Mouse (Mus musculus) cerebellum, adult 11 months (tissue): ENCODE data around the gene Kcnip1.
A peak's percentile ranks its signal among the peaks of the same experiment; 100 is the strongest.

Experiments used
- DNase-seq: peaks from one replicate; pipeline ENCODE4 v3.0.0; 2022

Gene Kcnip1

DNA sequence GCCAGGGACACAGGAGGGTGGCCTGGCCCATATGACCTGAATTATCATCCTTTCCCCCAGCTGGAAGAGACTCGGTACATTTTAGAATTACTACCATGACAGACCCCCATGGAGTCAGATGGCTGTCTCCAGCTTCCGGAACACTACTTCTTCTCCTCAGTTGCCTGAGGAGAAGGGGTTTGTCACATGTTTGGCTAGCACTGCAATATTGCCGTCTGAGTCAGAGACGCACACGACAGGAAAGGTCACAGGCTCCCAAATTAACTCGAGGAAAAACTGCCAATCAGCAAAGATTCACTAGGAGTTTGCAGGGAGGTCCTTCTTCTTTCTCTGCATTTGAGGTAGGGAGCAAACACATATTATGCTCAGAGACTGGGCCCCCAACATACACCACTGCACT, 168.2 kb downstream of the Kcnip1 start:
- DNase-seq: no peak

DNA sequence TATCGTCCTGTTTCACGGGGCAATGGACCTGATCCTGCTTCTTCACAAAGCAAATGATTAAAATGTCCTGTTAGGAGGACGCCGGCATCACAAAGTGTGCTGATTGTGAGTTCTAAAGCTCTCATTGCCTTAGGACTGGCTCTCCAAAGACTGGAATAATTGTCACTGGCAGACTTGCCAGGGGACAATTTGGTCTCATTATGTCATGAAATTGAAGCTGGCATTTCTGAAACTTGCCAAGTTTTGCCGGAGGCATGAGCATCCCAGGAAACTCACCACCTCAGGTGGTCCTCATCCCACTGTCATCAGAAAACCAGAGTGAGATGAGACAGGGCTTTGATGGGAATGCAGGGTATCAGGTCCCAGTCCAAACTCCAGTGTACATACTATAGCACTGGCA, 171.6 kb downstream of the Kcnip1 start:
- peak; percentile 38 for DNase-seq

DNA sequence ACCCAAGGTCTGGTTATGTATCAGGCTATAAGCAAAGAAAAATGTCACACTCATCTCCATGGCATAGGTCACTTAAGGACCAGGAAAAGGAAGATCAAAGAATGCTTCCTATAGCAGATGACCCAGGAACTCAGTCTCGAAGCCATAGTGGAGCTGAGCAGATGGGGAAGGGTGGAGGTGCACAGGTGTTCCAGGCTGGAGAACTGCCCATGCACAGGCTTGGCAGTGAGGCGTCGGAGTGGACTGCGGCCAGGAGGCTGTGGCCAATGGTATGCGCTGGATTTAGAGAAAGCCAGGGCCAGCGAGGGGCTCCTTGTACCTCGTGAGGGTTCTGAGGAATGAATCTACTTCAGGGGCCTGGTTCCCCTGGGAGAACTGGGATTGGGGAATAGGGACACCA, 172.1 kb downstream of the Kcnip1 start:
- peak; percentile 82 for DNase-seq

DNA sequence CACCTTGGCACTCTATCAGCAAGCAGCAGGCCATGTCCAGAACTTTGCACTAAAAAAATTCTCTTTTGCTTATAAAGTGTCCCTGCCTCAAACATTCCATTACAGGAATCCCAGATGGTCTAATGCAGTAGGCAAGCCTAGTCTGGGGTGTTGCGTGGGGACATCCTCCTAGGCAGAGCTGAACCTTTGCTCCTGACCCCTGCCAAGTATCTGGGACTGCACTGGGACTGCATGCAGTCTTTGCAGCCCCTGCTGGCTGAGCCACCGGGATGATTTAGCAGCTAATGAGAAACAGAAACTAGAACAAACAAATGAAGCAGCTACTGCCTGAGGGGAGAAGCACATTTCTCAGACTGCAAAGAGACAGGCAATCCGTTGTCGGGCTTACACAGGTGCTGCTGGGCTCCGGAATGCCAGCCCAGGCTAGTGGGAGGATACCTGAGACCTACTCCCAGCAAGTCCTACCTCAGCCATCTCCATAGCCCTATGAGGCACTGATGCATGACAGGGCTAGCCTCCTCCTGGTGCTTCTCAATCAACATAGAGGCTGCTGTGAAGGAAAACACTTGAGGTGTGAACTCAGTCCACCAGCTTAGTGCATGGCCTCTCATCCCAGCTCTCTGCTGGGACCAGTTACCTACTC, 174.0 kb downstream of the Kcnip1 start:
- no peak for DNase-seq

DNA sequence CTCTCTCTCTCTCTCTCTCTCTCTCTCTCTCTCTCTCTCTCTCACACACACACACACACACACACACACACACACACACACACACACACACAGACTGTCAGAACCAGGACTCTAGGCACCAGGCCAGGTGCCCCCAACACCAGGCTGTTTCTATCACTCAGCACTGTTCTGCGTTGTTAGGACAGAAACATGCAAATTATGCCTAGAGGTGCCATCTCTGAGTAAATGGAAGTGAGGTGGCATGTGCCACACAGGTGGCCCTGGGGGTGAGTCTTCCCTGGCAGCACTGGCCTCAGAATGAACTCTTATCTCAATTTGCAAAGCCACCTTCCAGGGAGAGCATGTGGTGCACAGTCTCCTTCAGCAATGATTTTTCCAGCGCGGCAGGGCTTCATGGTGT, 176.9 kb downstream of the Kcnip1 start:
- DNase-seq: no peak

DNA sequence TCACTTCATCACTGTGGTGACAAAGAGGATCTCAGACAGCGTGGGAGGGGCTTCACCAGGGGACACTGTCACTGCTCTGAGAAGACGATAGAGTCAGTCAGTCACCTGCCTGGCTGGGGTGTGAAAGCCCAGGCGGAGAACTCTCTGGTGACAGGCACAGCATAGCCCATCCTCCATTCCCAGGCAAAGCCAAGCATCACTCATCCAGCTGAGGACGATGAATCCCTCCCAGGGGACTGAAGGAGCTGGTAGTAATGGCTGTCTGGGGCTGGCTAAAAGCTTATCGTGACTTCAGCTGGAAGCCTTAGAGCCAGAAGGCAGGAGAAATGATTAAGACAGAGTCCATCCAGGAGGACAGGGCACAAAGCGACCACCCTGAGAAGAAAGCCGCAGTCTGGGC, 182.8 kb downstream of the Kcnip1 start:
- no peak for DNase-seq

DNA sequence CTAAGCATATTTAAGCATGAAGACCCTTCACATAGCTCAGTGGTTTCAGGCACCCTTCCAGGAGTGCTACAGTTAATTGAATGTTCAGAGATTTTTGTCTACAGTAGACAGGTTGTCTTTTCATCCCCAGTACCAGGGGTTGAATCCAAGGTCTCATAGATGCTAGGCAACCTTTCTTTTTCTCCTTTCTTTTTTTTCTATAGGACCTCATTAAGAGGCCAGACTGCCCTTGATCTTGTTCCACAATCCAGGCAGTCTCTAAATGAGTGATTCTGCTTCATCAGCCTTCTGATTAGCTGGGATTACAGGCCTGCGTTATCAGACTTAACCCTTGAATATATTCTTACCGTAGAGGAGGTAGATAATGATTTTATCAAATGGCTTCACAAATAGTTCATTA, 189.9 kb downstream of the Kcnip1 start:
- no peak for DNase-seq

DNA sequence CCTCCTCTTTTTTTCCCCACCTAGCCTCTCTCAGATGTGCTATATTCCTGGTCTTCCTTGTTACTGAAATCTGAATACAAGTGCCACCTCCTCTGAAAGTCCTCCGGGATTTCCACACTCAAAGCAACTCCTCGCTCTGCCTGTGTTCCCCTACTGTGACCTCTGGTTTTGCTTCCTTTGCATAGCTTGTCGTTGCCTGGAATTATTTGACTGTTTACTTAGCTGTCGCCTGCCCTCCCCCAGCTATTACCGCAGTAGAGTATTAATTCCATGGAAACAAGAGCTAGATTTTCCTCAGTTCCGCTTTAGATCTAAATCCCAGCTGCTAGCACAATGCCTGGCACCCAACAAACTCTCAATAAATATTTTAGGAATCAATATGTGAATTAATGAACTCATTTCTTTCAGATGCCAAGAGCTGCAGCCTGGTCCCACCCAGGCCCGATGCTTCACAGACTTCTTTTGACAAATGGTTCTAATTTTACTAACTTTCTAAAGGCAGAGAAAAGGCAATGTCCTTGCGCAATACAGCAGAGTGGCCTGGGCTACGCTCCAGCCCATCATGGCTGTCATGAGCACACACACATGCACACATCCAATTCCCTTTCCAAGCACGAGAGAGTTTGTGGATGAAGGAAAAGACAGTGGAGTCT, 192.4 kb downstream of the Kcnip1 start:
- no peak for DNase-seq

DNA sequence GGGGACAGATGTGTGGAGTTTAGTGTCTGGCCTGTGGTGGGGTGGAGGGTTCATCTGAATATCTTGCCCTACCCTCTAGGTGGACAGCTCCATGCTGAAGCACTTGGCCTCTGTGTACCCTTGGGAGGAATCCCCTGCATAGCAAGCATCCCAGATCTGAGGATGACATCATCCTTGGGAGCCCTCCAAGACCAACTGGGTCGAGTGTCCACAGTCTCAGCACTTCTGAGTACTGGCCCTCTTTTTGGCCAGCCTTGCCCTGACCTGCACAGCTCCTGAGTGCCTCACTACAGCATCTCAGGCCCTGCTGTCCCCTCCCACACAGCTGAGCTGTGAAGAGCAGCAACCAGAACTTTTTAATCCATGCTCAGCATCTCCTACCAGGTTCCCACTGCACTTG, 193.0 kb downstream of the Kcnip1 start:
- no peak for DNase-seq

DNA sequence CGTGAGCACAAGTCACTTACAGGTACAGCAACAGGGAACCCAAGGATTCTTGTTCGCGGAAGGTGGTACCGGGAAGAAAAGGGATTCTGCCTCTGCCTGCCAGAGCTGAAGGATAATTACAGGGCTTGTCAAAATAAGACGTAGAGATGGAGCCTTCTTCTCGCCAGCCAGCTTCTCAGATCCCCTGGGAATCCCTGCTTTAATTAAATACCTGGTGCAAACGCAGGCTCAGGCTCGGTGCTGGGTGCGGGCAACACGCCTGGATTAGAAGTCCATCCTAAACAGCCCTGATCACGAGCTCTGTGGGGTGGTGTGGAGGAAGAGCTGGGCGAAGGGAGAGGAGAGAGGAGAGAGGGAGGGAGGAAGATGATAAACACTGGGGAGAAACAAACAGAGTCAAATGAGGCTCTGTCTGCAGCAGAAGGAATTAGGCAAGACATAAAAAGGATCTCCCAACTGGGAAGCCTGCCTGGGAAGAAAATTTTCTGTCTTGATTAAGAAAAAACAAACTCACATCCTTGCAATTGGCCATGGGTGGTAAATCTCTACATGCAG, 194.8 kb downstream of the Kcnip1 start:
- DNase-seq: no peak

DNA sequence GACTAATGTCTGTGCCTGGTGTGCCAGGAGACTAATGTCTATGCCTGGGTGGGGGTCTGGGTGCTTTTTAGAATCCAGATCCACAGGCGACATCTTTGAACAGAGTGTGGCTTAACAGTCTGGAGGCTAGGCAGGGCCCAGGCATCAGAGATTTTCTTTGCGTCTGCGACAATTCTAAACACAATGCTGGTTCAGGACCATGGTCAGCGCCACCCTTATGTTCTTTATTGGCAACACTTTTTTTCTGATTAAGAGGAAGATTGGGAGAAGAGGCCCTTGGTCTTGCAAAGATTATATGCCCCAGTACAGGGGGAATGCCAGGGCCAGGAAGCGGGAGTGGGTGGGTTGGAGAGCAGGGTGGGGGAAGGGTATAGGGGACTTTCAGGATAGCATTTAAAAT, 205.6 kb downstream of the Kcnip1 start:
- DNase-seq: no peak

DNA sequence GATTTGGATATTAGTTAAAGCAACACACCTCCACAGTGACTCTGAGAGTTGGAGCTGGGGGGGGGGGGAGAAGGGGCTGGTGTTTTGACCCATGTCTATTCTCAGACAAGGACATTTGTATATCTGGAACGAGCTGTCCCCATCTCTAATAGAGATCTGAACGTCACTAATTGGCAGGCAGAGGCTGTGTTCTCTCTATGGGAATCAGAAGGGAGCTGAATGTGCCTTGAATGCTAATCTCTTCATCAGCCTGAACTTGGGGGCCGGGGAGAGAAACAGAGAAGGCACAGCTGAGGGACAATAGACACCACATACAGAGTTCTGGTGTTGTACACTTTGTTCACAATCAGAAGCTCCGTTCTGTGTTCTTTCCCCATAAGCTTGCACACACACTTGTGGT, 206.4 kb downstream of the Kcnip1 start:
- no peak for DNase-seq

DNA sequence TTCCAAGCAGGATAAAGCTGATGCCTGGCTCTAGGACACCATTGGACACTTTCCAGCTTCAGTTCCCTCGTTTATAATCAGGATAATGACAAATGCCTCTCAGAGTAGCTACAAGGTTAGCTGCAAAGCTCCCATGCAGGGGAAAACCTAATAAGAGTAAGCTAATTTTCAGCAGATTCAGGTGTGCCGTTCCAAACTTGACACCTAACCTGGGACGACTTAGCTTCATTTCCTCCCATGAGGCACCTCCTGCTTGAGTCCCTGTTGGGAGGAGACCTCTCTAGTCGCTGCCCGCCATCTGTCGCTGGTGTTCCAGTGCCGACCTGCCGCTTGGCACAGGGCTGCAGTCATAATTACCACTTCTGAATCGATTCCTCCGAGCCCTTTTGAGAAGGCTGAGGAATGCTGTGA, 211.4 kb downstream of the Kcnip1 start:
- DNase-seq: peak; percentile 58

DNA sequence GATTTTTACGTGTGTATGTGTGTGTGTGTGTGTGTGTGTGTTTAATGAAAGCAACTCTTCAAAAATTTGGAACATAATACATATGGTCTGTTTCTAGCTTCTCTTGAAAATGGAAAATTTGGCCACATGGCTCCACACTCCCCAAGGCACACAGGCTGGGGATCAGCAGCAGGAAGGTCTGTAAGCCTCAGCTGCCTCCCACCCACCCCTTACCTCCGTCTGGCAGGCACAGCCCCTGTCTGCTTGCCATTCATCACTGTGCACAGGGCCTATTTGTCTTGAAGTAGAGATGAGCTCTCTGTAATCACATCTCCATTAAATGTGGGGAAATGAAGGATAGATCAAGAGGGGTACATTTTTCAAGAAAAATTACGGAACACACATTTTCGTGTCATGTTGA, 212.7 kb downstream of the Kcnip1 start:
- DNase-seq: no peak

DNA sequence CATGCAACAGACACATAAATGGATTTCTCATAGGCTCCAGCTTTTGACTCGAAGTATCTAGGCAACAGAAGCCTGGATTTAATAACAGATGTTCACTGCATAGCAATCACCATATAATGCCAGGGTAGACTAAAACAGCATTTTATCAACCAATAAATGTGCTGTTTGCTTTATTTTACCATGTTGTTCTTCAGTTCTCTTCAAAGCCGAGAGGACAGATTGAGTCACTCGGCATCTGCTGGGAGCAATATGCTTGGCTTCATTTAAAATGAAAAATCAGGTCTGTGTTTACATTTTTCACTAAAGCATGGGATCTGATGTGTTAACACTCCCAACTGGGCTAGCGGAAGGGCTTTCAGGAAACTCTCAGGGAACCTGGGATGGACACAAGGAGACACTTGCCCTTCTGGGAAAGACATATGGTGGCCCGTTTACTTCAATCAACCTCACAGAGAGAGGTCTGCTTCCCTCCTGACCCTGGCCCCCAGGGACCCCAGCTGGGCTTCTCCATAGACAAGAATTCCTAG, 220.3 kb downstream of the Kcnip1 start:
- peak; percentile 10 for DNase-seq

DNA sequence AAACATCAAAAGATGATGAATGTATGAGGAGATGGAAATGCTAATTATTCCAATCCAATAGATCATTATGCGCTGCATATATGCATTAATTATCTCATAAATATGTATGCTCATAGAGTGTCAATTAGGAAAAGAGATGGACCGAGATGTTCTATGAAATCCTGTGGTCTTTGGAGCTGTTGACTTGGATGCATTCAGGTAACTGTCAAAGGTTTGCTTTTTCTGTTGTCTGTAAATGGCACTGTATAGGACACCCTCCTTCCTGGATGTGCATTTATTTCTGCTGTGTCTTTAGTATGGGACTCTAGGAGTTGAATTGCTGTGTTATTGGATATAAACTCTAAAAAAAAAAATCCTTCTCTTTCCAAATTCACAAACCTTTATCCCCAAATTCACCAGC, 220.9 kb downstream of the Kcnip1 start:
- DNase-seq: no peak

DNA sequence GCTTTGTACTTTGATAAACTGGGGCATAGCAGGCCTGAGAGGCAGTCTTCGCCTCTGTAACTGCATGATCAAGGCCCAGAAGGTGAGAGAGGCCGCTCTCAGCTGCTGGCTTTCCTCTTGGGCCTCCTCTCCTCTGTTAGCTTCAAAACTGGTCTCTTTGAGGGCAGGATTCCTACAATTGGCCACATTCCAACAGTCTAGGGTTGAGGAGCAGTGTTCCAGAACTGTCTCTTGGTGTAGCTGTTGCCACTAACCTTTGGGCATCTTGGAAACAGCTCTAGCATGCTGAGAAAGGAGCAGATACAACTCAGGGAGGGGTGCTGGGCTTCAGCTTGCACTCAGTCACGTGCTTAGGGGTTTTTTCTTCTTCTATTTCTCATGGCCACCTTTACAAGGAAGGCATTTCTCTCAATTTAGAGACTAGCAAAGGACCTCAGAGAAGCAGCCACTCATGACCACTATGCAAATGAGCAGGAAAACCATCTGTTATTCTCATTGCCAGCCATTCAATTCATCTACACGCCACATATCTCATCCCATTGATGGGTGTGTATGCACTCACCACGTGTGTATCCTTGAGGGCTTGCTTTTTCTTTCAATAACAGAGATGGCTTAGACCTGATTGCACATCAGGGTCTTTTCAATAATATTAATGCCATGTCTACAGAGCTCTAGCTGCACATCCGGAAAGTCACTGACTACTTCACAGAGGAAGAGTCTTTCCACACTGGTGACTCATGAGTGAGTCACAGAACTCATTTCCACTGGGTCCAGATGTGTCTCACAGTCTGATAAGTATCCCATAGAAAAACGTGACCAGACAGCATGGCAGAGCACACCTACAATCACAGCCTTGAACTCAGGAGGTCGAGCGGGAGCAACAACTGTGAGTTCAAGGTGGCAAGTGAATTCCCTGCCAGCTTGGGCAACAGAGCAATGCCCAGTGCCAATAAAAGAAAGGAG, 225.7 kb downstream of the Kcnip1 start:
- DNase-seq: no peak

DNA sequence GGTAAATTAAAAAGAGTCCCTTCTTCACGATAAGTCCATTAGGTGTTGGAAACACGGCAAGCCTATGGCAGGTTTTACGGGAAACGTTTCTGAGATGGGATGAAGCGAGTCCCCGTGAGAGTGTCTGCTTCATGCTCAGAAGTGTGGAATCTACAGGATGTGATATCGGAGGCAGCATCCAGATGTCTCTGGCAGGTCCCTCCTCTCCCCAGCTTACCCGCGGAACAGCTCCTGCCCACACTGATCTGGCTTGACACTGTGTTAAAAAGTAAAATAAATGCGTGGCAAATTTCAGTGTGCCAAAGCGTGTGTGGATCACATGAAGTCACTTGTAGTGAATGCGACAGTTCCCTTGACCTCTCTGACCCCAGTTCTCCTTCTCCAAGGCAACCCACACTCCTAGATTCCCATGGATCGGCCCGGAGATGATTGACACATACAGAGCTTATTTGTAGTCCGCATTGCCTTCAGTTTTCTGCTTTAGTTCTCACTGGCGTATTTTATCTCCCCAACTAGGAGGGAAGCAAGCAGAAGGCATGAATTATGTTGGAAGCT, 231.7 kb downstream of the Kcnip1 start:
- no peak for DNase-seq

DNA sequence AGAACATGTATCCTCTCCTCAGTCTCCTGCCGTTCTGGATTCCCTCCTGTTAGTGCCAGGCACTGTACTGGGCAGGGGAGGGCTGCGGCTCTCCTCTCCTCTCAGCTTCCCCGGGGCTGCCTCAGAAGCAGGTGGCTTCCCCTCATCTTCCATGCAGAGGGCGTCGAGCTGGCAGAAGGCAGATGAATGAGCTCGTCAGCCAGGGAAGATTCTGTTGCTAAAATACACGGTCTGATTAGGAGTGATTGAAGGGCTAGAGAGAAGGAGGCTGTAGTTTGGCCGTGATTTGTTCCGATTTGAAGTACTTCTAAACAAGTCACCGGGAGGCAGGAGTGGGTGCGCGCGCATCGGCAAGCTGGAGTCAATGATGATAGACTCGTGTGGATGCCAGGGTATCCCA, 236.3 kb downstream of the Kcnip1 start:
- no peak for DNase-seq

DNA sequence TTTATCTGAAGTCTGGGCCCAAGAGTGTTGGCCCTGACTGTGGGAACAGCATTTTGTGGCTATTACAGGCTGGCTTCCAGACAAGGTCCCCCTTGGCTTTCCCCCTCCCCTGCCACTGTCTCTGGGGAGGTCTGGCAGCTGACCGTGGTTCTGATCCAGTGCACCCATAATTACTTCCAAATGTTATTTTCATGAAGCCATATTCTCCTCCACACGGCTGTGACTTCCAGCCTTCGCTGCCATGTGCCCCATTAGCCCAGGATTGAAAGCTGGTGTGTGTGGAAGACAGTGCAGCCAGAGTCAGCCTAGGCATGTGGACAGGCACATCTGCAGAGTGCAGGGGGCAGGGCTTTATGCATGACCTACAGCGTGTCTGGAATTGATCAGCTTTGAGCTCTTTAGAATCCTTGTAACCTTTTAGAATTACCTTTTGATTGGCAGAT, 240.5 kb downstream of the Kcnip1 start:
- no peak for DNase-seq

DNA sequence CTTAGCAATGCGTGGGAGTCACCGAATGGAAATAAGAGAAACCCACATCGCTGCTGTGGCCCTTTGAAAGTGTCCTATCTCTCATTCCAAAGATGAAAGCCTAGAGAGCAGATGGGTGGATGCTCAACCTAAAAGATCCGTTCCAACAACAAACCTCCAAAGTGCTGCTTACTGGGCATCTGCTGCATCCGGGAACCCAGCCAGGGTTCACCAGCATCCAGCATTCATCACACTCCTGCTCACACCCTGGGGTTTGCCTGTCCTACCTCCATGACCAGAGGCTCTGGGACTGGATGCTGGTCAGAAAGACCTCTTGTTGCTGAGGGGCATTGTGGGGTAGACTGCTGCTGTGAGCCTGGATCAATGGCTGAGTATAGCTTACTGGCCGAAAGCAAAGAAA, 241.4 kb downstream of the Kcnip1 start:
- no peak for DNase-seq

DNA sequence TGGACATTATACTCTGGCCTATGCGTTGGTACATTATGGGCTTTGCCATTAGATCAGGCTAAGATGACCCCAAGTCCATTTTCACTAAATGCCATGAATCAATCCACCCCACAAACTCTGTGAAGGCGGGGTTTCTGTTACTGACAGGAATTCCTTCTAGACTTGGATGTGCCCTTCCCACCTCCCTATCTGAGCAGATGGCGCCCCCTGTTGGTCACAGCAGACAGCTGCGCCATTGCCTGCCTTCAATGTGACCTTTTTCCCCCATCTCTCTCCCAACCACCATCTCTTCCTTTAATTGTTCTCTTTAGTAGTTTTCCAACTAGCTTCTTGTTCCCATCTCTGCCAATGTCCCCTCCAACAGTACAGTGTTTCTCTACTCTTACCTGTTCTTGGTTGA, 243.0 kb downstream of the Kcnip1 start:
- no peak for DNase-seq

DNA sequence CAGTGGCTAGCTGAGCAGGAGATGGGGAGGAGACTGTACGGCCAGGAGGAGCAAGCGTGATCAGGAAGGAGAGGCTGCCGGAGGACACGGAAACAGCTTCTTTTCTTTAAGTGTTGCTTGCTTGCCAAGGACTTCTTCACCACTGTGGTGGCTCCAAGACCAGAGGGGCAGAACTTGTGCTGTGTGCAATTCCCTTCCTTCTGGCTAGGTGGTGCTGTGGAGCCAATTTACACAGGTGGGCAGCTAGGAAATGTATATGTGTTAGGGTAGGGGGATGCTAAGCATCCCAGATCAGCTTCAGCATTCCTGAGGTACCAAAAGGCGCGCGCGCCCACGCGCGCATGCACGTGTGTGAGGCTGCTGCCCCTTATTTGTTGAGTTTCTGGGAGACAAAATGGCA, 243.5 kb downstream of the Kcnip1 start:
- DNase-seq: no peak
